Mouse (Mus musculus) testis, postnatal 14 days (tissue): Measurements from ENCODE around the gene Hmgb3.
"Not testable (repeated sequence)": the region's sequence is repeated elsewhere in the genome, so short reads cannot be mapped to it uniquely, and the experiment has no call there.

Experiments
- DNase-seq: peaks from one replicate; pipeline ENCODE4 v3.0.0; 2021; ENCODE audit warnings: low spot score

Hmgb3 gene

DNA sequence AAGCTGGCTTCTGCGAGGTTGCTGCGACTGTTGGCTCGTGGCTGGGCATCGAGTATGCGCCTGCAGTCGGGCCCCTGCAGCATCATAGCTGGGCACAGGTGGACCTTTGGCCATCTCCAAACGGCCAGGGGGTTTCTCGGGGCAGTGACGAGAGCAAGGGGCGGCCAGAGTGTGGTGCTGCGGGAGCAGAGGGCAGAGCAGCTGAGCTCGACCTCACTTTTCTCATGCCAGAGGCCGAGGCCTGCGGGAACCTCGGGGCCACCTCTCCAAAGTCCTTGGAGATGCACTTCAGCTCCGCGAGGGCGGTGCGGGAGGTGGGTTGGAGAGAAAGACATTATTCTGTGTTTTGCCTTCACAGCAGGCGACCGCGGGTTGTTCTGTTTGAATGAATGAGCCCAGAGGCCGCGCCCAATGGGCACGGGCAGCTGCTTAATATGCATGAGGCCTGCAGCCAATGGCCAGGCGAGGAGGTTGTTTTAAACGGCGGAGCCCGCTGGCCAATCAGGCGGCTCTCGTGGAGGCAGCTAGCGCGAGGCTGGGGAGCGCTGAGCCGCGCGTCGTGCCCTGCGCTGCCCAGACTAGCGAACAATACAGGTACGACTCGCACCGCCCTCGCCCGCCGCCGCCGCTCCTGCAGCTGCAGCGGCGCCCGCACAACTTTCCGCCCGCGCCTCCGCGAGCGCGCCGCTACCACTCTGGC lies at the start of gene Hmgb3:
Gene Hmgb3 (plus strand): TSS at position 504 of the 700 bp plus-strand sequence.
- peak; percentile 89 for DNase-seq

DNA sequence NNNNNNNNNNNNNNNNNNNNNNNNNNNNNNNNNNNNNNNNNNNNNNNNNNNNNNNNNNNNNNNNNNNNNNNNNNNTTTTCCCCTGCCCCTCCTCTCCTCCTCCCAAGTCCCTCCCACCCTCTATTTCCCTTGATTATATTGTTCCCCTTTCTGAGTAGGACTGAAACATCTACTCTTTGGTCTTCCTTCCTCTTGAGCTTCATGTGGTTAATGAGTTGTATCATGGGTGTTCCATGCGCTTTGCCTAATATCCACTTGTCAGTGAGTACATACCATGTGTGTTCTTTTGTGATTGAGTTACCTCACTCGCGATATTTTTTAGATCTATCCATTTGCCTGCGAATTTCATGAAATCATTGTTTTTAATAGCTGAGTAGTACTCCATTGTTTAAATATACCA lies 49.1 kb upstream of the Hmgb3 start:
- not testable (repeated sequence) for DNase-seq

DNA sequence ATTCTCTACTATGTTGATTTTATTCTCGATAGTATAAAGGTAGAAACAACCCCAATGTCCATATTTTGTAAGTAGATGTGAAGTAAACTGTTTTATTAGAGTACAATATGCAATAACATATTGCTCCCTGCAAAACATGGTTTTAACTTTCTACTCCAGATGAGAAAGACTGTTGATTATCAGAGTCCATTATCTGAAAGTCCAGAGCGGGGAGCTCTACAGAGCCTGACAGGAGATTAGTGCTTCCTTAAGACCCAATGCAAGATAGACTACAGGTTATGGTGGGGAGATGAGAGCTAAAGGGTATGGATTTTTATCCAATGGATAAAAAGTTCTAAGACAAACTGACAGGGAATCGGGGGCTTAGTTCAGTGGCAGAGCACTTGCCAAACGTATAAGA lies 36.5 kb upstream of the Hmgb3 start:
- no peak for DNase-seq

DNA sequence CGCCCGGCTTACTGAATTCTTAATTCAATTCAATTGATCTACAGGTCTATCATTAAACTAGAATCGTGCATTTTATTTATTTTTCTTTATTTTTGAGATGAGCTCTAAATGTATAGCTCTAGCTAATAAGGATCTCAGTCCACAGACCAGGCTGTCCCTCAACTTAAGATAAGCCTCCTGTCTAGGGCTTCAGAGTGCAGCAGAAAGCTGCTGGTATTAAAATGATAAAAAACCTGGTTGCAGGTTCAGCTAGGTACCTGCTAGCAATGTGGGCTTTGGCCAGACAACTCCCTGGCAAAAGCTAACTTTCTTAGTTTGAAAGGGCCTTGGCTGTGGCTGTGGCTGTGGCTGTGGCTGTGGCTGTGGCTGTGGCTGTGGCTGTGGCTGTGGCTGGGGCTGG lies 32.8 kb upstream of the Hmgb3 start:
- no peak for DNase-seq

DNA sequence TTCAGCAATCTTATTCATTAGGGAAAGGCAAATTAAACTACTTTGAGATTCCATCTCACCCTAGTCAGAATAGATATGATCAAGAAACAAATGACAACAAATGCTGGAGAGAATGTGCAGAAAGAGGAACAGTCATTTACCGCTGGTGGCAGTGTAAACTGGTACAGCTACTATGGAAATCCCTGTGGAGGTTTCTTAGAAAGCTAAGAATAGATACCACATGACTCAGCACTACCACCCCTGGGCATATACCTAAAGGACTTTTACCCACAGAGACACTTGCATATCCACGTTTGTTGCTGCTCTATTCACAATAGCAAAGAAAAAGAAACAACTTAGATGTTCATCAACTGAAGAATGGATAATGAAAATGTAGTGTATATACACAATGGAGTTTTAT lies 31.4 kb upstream of the Hmgb3 start:
- DNase-seq = no peak

DNA sequence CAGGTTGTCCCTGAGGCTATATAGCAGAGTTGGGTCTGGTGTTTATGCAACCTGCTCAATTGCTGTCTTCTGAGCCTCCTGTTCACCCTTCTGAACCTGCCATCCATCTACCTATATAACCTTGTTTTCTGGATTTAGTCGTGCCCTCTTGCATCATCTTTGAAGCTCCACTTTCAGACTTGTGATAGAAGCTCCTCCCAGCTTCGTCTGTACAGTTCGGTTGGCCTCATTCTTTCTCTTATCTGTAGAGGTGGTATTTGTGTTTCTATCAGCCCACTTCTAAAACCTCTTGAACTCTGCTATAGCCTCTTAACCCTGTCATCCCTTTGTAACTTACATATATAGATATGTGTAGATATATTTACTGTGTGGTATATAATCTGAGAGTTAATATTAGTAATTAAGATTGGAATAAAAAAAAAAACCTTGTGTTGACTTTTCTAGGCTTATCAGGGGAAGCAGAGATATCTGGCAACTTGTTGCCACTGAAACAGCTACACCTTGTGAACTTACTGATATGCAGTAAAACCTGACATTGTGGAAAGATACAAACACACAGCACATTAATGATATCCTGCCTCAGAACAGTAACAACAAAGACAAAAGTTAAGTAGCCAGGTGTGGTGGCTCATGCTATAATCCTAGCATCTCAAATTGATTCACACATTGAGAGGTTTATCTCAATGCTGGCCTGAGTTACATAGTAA lies 30.0 kb upstream of the Hmgb3 start:
- no peak for DNase-seq

DNA sequence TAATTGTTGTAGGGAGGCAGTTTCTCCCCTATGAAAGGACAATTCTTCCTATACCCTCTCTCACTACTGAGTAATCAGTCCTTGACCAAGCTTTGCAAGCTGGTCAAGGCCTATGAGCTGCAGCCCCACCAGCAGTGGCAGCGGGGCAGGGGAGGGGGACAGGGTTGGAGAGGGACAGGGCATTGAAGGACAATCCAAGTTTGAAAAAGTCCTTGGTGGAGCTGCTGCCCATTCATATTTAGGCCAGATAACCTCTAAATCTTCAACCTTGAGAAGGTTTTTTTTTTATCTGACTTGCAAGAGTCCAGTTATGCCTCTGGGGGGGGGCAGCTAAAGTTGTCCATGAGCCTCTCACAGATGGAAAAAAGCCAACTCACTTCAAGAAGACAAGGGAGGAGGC lies 28.3 kb upstream of the Hmgb3 start:
- peak; percentile 35 for DNase-seq

DNA sequence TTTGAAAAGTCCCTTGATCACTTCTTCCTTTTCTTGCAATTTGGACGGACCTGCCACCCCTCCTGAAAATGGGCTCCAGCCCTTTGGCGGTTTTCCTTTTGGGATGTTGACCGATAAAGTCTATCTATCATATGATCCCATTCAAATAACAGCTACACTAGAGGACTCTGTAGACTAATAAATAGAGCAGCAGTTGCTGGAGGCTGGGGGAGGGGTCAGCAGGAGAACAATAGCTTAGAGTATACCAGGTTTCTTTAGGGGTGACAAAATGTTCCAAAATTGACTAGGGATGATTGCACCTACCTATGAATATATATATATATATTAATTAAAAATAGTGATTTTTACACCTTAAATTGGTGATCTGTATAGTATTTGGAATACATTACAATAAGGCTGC lies 27.6 kb upstream of the Hmgb3 start:
- DNase-seq = no peak

DNA sequence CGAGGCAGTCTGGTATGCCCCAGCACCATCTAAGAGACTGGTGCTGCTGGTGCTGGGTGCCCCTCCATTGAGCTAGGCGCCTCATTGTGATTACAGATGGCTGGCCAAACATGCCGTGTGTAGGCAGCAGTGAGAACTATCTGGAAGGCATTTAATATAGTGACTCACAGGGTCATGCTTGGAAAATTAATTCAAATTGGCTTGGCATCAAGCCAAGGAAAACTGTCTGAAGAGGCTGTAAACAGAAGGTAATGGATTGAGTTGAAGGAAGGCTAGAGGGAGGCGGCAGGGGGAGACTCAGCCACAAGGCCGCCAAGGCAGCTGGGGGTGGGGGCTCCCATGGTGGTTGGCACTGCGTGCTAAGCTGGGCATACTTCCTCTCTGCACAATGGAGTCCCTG lies 27.1 kb upstream of the Hmgb3 start:
- DNase-seq = no peak

DNA sequence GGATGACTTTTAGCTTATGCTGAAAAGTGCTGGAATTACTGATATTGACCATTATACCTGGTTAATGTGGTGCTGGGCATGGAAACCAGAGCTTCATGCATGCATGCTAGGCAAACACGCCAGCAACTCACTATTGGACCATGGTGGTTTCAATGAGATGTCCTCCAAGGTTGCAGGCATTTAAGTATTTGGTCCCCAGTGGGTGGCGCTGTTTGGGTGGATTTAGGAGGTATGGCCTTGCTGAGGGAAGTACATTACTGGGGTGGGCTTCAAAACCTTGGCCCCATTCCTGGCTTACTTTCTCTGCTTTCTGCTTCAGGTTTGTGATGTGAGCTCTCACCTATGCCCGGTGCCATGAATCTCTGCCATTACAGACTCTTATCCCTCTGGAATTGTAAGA lies 23.1 kb upstream of the Hmgb3 start:
- no peak for DNase-seq

DNA sequence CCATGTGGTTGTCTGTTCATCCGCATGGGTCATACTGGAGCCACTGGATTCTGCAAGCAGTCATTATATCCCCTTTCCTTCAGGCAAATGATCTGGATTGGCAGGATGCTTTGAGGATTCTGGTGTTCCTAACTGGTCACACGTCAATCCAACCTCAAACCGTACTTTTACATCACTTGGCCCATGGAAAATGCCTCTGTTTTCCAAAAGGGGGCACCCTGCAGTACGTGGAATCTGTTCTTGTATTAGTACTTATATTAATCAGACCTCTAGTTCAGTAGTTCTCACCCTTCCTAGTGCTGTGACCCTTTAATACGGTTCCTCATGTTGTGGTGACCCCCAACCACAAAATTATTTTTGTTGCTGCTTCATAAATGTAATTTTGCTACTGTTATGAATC lies 21.6 kb upstream of the Hmgb3 start:
- DNase-seq = no peak

DNA sequence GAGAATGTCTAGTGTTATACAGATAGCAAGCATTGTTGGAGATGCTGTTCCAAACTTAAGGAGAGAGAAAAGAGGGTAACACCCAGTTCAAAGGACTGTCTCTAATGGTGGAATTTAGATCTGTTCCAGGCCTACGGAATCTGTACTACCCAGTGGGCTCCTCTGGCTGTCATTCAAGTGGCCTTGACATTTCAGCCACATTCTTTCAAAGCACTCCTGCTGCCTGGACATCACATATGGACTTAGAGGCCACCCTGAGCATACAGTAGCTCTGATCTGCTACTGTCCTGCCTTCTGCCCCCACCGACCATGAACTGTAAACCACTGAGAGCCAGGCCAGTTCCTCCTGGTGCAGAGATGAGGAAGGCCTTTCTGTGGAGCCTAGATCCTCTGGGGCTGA lies 17.9 kb upstream of the Hmgb3 start:
- DNase-seq = no peak

DNA sequence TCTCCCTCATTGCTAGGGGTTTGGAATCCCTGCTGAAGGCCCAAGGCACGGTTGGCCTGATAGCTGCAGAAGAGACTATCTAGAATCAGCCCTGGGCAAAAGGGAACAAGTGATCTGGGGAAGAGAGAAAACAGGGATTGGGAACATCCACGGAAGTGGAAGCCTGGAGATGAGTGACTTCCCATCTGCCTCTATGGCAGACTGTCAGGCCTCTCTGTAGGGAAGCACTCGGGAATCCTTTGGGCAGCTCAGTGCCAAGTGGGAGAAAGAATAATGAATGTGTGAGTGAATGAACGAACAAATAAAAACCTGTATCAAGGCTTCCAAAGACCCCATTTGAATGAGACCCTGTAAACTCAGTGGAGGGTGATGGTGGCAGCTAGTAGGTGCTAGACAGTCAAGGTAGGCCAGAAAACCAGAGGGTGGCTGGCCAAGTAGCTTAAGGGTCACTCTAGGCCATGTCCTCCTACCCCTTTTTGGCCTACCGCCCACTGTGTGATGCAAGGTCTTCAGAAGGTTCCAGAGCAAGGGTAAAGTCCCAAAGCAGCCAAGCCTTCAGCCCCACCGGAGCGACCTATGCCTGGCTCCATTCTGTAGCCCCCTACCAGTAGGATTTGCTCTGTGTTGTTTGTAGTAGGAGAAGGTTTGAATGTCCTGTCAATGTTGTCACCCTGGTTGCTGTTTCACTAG lies 14.8 kb upstream of the Hmgb3 start:
- no peak for DNase-seq

DNA sequence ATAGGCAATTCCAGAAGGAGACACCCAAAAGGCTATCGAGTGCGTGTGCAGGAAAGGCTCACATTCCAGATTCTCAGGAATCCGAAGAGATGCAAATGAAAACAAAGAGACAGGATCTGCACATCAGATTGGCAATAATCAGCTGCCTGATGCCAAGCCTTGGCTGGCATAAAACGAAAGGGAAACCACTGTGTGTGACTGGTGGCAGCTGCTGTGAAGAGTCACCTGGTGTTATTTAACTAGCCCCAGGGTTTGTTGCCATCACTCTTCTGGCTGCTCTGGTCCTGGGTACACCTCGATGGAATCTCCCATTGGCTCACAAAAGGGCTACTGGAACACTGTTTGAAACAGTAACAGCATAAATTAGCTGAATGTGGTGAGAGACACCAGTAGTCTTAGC lies 11.0 kb upstream of the Hmgb3 start:
- no peak for DNase-seq

DNA sequence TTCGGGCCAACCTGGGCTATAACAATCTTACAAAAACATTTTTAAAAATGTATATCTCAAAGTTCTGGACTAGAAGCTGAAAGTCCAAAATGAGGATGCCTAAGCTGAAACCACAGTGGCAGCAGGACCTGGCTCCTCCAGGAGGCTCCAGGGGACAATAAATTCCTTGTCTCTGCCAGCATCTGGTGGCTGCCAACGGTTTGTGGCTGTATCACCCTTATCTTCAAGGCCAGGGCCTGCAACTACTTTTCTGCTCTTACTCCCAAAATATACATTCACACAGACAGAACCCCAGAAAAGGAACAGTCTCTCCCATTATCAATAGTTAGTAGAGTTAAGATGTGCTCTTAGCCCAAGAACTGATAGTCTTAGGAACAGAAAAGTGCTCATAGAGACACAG lies 10.6 kb upstream of the Hmgb3 start:
- peak; percentile 24 for DNase-seq

DNA sequence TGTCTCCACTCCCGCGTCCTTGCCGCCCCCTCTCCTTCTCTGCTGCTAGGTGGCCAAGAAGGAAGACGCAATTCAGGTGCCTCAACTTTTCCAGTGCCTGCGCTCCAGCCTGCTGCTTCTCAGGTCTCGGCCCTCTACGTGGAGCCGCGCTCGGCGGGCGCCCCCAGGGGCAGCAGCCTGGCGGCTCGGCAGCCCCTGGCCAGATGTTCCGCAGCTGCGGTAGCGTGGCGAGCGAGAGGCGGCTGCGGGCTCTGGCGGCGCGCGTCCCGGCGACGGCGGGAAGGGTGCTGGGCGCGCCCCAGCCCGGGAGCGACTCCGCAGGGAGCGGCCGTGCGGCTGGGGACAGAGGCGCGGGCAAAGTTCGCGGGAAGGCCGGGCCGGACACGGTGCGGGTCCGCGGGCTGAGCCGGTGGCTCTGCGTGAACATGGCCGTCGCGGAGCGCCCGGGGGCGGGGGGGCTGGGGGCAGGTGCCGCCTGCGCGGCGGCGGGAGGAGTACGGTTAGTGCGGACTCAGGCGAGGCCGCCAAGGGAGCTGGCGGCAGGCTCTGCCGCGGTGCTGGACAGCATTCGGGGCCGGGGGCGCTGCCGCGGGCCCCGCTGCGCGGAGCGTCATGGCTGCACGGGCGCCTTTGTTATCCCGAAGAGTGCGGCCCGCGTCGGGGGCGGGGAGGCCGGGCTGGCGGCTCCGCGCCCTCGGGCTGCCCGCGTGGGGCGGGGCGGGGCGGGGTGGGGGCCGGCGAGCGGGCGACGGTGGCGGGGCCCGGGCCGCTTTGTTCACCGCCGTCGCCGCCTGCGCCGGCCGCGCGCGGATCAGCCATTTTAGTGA lies 610 bp downstream of the Hmgb3 start:
- DNase-seq = peak; percentile 34

DNA sequence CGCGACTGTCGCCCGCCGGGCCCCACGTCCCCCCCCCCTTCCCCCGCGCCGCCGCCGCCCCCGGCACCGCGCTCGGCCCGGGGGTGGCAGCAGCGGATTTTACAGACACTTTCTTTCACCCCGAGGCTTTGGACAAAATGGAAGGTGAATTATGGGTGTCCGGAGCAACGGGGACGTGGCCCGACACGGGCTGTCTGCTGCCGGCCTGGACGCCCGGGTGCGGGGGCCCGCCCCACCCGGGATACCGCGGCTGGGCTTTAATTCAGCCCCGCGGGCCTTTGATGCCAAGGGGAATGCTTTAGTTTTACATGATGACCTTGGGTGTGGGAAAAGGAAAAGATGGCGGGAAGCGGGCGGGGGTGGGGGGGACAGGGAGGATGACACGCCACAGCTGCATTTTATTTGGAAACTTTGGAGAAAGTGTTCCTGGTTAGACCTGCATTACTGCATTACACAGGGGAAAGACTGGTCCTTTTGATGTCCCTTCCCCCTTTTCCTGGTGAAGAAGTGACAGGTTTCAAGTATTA lies 1.3 kb downstream of the Hmgb3 start:
- DNase-seq = no peak

DNA sequence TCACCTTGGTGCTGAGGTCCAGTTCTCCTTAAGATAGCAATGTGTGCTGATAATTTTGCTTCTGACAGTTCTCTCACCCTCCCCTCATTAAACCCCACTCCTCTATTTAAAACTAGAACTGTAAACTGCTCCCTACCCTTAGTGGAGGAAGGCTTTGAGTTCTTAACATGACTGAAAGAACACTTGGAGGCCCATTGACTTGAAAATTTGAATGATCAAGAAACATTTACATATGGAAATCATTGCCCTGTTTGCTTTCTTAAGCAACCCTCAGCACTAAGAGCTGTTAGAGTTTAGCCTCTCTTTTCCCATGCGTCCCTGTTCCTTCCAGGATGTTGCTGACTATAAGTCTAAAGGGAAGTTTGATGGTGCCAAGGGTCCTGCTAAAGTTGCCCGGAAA lies 3.6 kb downstream of the Hmgb3 start:
- DNase-seq = no peak

DNA sequence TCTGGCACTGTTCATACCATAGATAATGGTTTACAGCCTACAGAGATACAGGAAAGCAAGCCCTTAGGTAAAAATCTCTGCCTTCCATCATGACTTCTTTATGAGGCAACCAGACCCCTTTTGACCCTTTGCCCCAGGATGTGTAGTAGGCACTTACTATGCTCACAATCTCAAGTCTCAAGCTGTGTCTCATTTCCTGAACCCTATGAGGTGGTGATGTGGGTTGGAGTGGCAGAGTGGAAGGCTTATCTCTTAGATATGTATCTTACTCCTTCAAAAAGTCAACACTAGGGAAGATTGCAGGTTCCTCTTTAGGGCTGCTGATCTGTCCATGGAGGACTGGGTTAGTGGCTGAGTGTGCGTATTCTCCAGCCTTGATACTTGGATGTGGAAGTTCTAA lies 5.1 kb downstream of the Hmgb3 start:
- DNase-seq = no peak

DNA sequence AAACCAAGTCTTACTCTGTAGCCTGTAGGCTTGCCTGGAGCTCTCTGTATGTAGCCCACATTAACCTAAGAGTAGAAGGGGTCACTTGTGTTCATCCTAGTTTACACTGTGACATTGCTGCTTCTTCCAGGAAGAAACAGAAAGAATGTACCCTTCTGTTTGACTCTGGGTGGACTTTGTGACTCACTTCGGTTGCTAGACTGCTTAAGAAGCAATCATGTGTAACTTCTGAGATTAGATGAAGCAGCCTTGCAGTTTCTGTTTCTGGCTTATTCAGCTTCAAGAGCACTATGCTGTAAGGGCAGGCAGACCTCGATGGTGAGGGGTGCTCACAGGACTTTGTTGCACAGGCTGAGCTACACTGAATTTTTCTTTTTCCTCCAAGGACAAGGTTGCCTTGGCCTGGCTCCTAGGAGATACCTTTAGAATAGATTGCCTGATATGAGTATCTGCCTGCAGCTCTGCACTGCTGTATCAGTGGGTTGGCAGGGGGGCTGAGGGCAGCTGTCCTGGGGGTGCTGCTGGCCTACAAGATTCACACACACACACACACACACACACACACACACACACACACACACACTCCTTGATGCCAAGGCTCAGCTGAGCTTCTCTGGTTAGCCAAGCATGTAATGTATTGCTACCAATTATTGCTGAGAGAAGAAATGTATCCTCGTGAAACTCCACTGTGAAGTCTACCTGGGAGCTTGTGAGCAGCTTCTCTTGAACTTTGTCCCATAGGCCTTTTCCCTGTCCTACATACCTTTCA lies 17.6 kb downstream of the Hmgb3 start:
- no peak for DNase-seq

DNA sequence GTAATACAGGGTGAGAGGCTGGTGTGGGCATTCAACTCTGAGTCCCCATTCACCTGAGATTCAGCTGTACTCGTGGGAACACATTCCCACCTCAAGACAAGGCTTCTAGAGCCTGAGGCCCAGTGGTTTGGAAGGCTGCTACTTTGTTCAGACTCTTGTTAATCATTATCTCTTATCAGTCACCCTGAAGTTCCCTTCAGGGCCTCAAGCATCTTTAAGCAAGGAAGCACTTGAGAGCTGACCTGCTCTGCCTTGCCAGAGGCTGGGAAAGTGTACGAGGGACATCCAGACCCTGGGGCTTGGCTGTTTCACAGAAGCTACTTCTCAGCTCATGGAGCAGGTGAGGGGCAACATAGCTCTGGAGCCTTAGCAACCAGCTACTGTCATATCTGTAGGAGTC lies 19.8 kb downstream of the Hmgb3 start:
- no peak for DNase-seq
